Mouse (Mus musculus) colon, adult 2 months (tissue): ENCODE data around the gene Vmn1r172. TPM values are rescaled to one million over a fixed set of nuclear protein-coding genes. Genes with fewer than 3 reads are reported as not detected.

Experiments
- polyA plus RNA-seq: library from polyadenylated mRNA; depleted of rRNA; stranded (reverse); fragments of >200 nt; gene quantifications from 2 replicates; pipeline ENCODE4 v1.2.3, GENCODE M21; 2012; rRNA removed

Vmn1r172 gene
- not detected in 2 replicates for polyA plus RNA-seq

GRCm38 (mm10) chr7:23658016-23658415 is at the start of gene Vmn1r172:
Vmn1r172 (plus strand) TSS chr7:23658316.

GRCm38 (mm10) chr7:23630422-23630821 is 27.7 kb upstream of the Vmn1r172 start, which contains the start of gene Vmn1r171:
Vmn1r171 (plus strand) TSS chr7:23630722.

DNA sequence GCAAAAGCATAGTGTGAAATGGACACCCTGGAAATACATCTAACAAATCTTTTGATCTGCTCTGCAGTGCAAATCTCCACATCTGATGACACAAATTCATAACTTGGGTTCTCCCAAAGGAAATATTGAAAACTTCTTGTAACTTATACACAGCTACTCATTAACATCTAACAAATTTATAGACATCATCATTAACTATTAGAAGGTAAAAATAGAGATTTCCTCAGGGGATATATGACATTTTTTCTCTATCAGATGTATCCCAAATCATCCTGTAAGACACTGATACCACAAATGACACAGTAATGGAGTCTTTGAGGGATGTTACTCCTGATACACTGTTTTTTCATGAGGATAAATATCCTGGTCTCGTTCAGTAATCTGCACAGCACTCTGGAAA is 42.3 kb downstream of the Vmn1r172 start, which contains the start of gene Vmn1r173:
Vmn1r173 (plus strand) TSS at position 301 of the 400 bp plus-strand sequence.

Other genes with a start within 250 kb of the Vmn1r172 start
- gene Vmn1r167, start 151.1 kb upstream of the Vmn1r172 start, polyA plus RNA-seq: not detected in 2 replicates
- gene Vmn1r168, start 118.6 kb upstream of the Vmn1r172 start, polyA plus RNA-seq: not detected in 2 replicates
- gene Vmn1r169, start 82.8 kb upstream of the Vmn1r172 start, polyA plus RNA-seq: not detected in 2 replicates
- not detected in 2 replicates for gene Vmn1r170, start 52.1 kb upstream of the Vmn1r172 start, polyA plus RNA-seq
- not detected in 2 replicates for gene Vmn1r171, start 27.6 kb upstream of the Vmn1r172 start, polyA plus RNA-seq
- gene Vmn1r173, start 42.4 kb downstream of the Vmn1r172 start, polyA plus RNA-seq: not detected in 2 replicates
- not detected in 2 replicates for gene Vmn1r174, start 94.0 kb downstream of the Vmn1r172 start, polyA plus RNA-seq
- gene Vmn1r175, start 152.3 kb downstream of the Vmn1r172 start, polyA plus RNA-seq: not detected in 2 replicates
- not detected in 2 replicates for gene Vmn1r176, start 179.1 kb downstream of the Vmn1r172 start, polyA plus RNA-seq
- not detected in 2 replicates for gene Vmn1r177, start 208.1 kb downstream of the Vmn1r172 start, polyA plus RNA-seq
- not detected in 2 replicates for gene Vmn1r178, start 233.7 kb downstream of the Vmn1r172 start, polyA plus RNA-seq